Mouse (Mus musculus) cortical plate, adult 2 months (tissue): ENCODE data around the gene Lkaaear1.

ENCODE experiments used
- CTCF ChIP-seq: fragments of 200-500 bp; IDR thresholded peaks from 2 replicates; pipeline ENCODE4 v1.5.1; 2011; ENCODE audit warnings: mild to moderate bottlenecking, control low read depth, low read length; ENCODE audit not compliant: insufficient read depth; ENCODE audit errors: extremely low read depth
- POLR2A ChIP-seq: fragments of 200-500 bp; IDR thresholded peaks from 2 replicates; pipeline ENCODE4 v1.6.1; 2011; ENCODE audit warnings: mild to moderate bottlenecking, low read length, control low read depth; ENCODE audit not compliant: insufficient read depth; ENCODE audit errors: extremely low read depth

GRCm38 (mm10) chr2:181670285-181670912 lies 27.8 kb downstream of the Lkaaear1 start:
- TF ChIP-seq CTCF (no peak), POLR2A (no peak)
